Mouse (Mus musculus) megakaryocyte, embryonic 14.5 days (primary cell): ENCODE measurements at regions not wholly inside any gene's neighbourhood (a gene's known extent, or its start where the extent isn't known, plus 50 kb on each side); places are given as distances from the start of the nearest gene placed in this dataset.

Experiments used
- FLI1 ChIP-seq: IDR thresholded peaks from 2 replicates; pipeline ENCODE4 v1.6.1; 2012; ENCODE audit warnings: low read length, inconsistent platforms, mixed read lengths
- GATA1 ChIP-seq: IDR thresholded peaks from 3 replicates; pipeline ENCODE4 v1.6.1; 2012; ENCODE audit warnings: mixed read lengths, low read length, inconsistent platforms, borderline replicate concordance

- no peak for TF ChIP-seq FLI1
- TF ChIP-seq GATA1, result no peak
Measured at GRCm38 (mm10) chr5:58736610-58737009, 1018.8 kb downstream of the Pcdh7 start.
